Mouse (Mus musculus) hindbrain, postnatal 0 days (tissue): ENCODE measurements around the gene A830031A19Rik. TPM values are rescaled to one million over a fixed set of nuclear protein-coding genes. Genes with fewer than 3 reads are reported as not detected.

ENCODE experiments used
- ATAC-seq: fragments of 200-750 bp; cut with Nextera tagmentation; 2 replicates; pipeline ENCODE4 v1.8.0; 2017; ENCODE audit warnings: mild to moderate bottlenecking, moderate TSS enrichment, moderate library complexity
- DNase-seq: peaks from one replicate; pipeline ENCODE4 v3.0.0-alpha.2; 2015; ENCODE audit warnings: low spot score
- H3K27ac ChIP-seq: fragments of 300-500 bp; sonication (generic); 2 replicates; pipeline ENCODE4 v1.5.1; 2014; ENCODE audit warnings: mild to moderate bottlenecking
- H3K27me3 ChIP-seq: fragments of 300-500 bp; sonication (generic); 2 replicates; pipeline ENCODE4 v1.6.1; 2014; ENCODE audit warnings: low read length, mixed read lengths; ENCODE audit not compliant: insufficient read depth
- H3K36me3 ChIP-seq: fragments of 300-500 bp; sonication (generic); 2 replicates; pipeline ENCODE4 v1.6.1; 2014; ENCODE audit warnings: low read length, mixed read lengths; ENCODE audit not compliant: insufficient read depth
- H3K4me1 ChIP-seq: fragments of 300-500 bp; sonication (generic); 2 replicates; pipeline ENCODE4 v1.6.1; 2014; ENCODE audit warnings: antibody characterized with exemption, low read length, mixed read lengths; ENCODE audit not compliant: insufficient read depth
- H3K4me2 ChIP-seq: fragments of 300-500 bp; sonication (generic); 2 replicates; pipeline ENCODE4 v1.6.1; 2014; ENCODE audit warnings: low read depth, mild to moderate bottlenecking, low read length, moderate library complexity, mixed read lengths
- H3K4me3 ChIP-seq: fragments of 300-500 bp; sonication (generic); 2 replicates; pipeline ENCODE4 v1.5.1; 2014; ENCODE audit warnings: low read length
- H3K9ac ChIP-seq: fragments of 300-500 bp; sonication (generic); replicated peaks from 2 replicates; pipeline ENCODE4 v1.6.1; 2014; ENCODE audit warnings: mild to moderate bottlenecking, low read length, moderate library complexity, mixed read lengths
- H3K9me3 ChIP-seq: fragments of 300-500 bp; sonication (generic); 2 replicates; pipeline ENCODE4 v1.6.1; 2016; ENCODE audit warnings: low read length, mixed read lengths
- CTCF ChIP-seq: IDR thresholded peaks from 2 replicates; pipeline ENCODE4 v1.5.1; 2016; ENCODE audit warnings: antibody characterized with exemption, control low read depth, low read depth
- WGBS: fragments of 180-500 bp; shearing (Covaris S2); extraction: QIAGEN DNeasy Blood & Tissue Kit; methylation state at CpG from one replicate; pipeline ENCODE4 v1.1.7; 2014; 5-methylcytosine and 5-hydroxymethylcytosine counted together
- polyA plus RNA-seq: library from polyadenylated mRNA; unstranded; fragments of >200 nt; fragmentation: Nextera tagmentation; extraction: Ambion mirVana; gene quantifications from 2 replicates; pipeline ENCODE4 v1.2.1, GENCODE M21; 2015
- total RNA-seq: library from RNA; depleted of rRNA; stranded (reverse); fragments of >200 nt; gene quantifications from 2 replicates; pipeline ENCODE4 v1.2.3, GENCODE M21; 2014

The A830031A19Rik gene
- total and polyA plus RNA-seq, 2 experiments from 2014 or later: not detected

- DNase-seq (no peak), ATAC-seq (no peak)
- 50% methylated on average over 7 of the region's 7 CpGs for WGBS
- H3K4me1 ChIP-seq: 0 out of 2 replicates have a peak, but pooled peaks cover 7% of the 10 kb centered on the region
- no peaks in the 10 kb centered on the region for H3K9me3 ChIP-seq
- TF ChIP-seq CTCF: no peak
- peak overlapping the region; percentile 75 for H3K27ac ChIP-seq
- peak overlapping the region; percentile 100 for H3K4me2 ChIP-seq
- H3K4me3 ChIP-seq: peak overlapping the region; percentile 69
- H3K36me3 ChIP-seq: no peaks in the 10 kb centered on the region
- no peaks in the 10 kb centered on the region for H3K27me3 ChIP-seq
- H3K9ac ChIP-seq: peak overlapping the region; percentile 44
Measured at GRCm38 (mm10) chr11:24083423-24083822, 8.6 kb upstream of the A830031A19Rik start.

- ATAC-seq: no peak
- 0 out of 2 replicates have a peak, but pooled peaks cover 7% of the 10 kb centered on the region for H3K4me1 ChIP-seq
- DNase-seq: no peak
- no peak for TF ChIP-seq CTCF
- H3K27ac ChIP-seq: peak overlapping the region; percentile 75
- H3K4me3 ChIP-seq: peak overlapping the region; percentile 69; the same call in 1 of the 2 replicates
- no peaks in the 10 kb centered on the region for H3K9me3 ChIP-seq
- no peaks in the 10 kb centered on the region for H3K36me3 ChIP-seq
- H3K27me3 ChIP-seq: no peaks in the 10 kb centered on the region
- peak overlapping the region; percentile 44 for H3K9ac ChIP-seq
- WGBS: 26% methylated on average over 1 of the region's 1 CpGs
- H3K4me2 ChIP-seq: peak overlapping the region; percentile 100
Measured at GRCm38 (mm10) chr11:24083076-24083405, 8.2 kb upstream of the A830031A19Rik start.

DNA sequence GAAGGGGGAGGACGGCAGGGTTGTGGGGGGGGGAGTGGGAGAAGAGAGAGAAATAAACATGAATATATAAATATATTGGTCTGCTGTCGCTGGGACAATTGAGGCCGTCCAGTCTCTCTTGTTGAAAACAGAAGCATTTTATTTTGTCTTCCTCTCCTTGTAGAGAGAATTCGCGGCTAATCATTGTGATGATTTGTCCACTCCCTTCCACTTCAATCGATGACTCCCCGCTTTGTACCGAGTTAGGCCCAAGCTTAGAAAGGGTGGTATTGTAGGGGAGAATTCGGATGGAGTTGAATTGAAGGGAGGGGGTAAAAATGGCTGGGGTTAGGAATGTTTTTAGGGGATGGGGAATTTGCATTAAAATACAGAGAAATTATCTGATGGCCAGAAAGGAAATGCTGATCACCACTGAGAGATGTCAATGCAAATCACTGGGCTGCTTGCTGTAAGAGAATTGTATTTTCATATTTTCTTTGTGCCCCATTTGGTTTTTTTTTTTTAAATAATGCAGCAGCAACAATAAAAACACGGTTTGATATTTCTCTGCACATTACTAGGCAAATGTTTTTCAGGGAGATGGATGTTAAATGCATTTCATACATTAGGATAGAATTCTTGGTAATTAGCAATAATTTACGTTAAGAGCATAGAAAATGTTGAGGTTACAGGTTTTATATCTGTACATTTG, 7.7 kb upstream of the A830031A19Rik start:
- no peaks in the 10 kb centered on the region for H3K9me3 ChIP-seq
- H3K4me2 ChIP-seq: peak overlapping the region; percentile 100
- no peak for DNase-seq
- TF ChIP-seq CTCF: no peak
- H3K4me3 ChIP-seq: peak overlapping the region; percentile 69
- no peaks in the 10 kb centered on the region for H3K27me3 ChIP-seq
- peak overlapping the region; percentile 74 for H3K9ac ChIP-seq
- peak overlapping the region; percentile 93 for H3K27ac ChIP-seq
- ATAC-seq: no peak
- 22% methylated on average over 11 of the region's 11 CpGs for WGBS
- H3K36me3 ChIP-seq: no peaks in the 10 kb centered on the region
- 0 out of 2 replicates have a peak, but pooled peaks cover 7% of the 10 kb centered on the region for H3K4me1 ChIP-seq

DNA sequence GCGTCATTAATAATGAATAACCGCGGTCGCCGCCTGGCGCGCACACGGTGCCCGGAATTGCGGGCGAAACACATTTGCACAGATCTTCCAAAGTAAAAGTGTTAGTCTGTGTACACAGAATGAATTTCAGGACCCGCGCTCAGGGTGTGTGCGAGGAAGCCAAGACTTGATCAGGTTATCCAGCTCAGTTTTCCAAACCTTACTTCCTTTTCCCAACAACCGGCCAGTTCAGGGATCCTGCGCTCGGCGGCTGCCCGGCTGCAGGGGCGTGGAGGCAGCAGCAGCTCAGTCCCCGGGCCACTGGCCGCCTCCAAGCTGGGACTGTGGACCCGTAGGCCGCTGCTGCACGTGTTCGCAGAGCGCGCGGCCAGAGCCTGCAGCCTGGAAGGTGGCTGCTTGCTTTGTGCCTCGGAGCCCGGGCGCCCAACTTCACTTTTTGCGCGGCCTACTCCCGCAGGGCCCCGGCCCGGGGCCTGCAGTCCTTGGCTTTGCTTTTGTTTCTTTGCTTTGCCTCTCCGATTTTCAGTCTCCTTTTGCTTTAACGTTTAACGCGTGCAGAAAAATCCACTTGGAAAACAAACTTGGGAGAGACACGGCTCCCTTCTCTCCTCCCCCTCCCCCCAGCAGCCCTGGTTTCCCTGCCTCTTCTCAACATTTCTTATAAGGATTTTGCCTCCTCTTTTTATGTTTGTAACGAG, 7.0 kb upstream of the A830031A19Rik start:
- peak; percentile 18; the same call in 1 of the 2 replicates for ATAC-seq
- no peak for TF ChIP-seq CTCF
- H3K4me3 ChIP-seq: peak overlapping the region; percentile 69
- peak overlapping the region; percentile 100 for H3K4me2 ChIP-seq
- peak overlapping the region; percentile 74 for H3K9ac ChIP-seq
- DNase-seq: peak; percentile 72
- H3K4me1 ChIP-seq: 0 out of 2 replicates have a peak, but pooled peaks cover 7% of the 10 kb centered on the region
- H3K27me3 ChIP-seq: no peaks in the 10 kb centered on the region
- WGBS: 1% methylated on average over 43 of the region's 43 CpGs
- peak overlapping the region; percentile 93 for H3K27ac ChIP-seq
- H3K9me3 ChIP-seq: no peaks in the 10 kb centered on the region
- no peaks in the 10 kb centered on the region for H3K36me3 ChIP-seq

DNA sequence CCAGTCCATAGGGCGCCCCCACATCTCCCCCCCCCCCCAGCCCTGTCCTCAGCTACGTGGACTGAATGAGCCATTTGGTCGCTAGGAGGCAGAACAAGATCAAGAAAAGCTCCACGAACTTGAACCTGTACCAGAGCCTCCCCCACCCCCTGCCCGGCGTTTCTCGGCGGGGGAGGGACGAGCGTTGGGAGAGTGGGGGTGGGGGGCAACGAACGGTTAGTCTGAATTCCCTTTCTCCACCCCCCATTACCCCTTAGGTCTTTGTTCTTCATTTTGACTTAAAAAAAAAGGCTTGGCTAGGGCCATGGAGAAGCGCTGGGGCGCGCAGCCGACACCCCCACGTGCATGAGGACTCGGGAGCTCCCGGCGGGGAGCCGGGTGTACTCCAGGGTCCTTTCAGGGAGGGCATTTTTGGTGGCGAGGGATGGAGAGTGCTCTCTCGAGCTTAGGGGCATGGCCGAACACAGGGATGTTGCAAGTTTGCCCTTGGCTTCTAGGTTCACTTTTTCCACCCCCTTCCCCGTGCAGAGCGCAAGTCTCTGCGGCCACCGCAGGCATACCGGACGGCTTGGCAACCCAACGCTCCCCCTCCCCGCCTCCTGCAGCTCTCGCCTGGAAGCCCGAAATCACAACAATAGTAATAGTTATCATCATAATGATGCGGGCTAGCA, 6.3 kb upstream of the A830031A19Rik start:
- under 1% methylated on average over 33 of the region's 35 CpGs for WGBS
- H3K27ac ChIP-seq: peak overlapping the region; percentile 93
- TF ChIP-seq CTCF: peak; percentile 70
- DNase-seq: peak; percentile 89
- peak; percentile 63 for ATAC-seq
- H3K36me3 ChIP-seq: no peaks in the 10 kb centered on the region
- no peaks in the 10 kb centered on the region for H3K27me3 ChIP-seq
- 0 out of 2 replicates have a peak, but pooled peaks cover 7% of the 10 kb centered on the region for H3K4me1 ChIP-seq
- peak overlapping the region; percentile 69 for H3K4me3 ChIP-seq
- H3K9ac ChIP-seq: peak overlapping the region; percentile 74
- H3K4me2 ChIP-seq: peak overlapping the region; percentile 100
- no peaks in the 10 kb centered on the region for H3K9me3 ChIP-seq

GRCm38 (mm10) chr11:24080541-24080940, 5.7 kb upstream of the A830031A19Rik start:
- H3K9ac ChIP-seq: peak overlapping the region; percentile 74
- DNase-seq: peak; percentile 69
- H3K9me3 ChIP-seq: no peaks in the 10 kb centered on the region
- peak; percentile 30 for ATAC-seq
- H3K36me3 ChIP-seq: no peaks in the 10 kb centered on the region
- under 1% methylated on average over 22 of the region's 30 CpGs for WGBS
- no peak for TF ChIP-seq CTCF
- peak overlapping the region; percentile 93 for H3K27ac ChIP-seq
- H3K4me2 ChIP-seq: peak overlapping the region; percentile 100
- H3K4me3 ChIP-seq: peak overlapping the region; percentile 69
- no peaks in the 10 kb centered on the region for H3K27me3 ChIP-seq
- 0 out of 2 replicates have a peak, but pooled peaks cover 7% of the 10 kb centered on the region for H3K4me1 ChIP-seq
